Mouse (Mus musculus): ENCODE measurements around the gene Arid3c.

Arid3c gene

DNA sequence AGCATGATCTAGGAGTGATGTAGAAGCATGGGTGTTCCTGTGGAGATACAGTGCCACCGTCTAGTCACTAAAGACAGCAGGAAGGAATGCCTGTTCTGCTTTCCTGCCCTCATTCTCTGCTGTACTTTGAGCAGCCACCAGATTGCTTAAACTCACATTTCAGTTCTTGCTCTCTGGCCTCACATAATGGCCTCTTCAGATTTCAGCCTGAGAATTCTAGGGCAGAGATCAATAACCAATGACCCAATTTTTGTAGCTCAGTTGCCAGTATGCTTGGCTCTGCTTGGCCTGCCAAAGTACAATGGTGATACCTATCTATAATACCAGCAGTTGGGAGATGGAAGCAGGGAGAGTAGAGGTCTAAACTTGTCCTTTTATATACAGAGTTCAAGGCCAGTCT is 14.1 kb upstream of the Arid3c start:
- DNase-seq (ENCODE audit: low read depth) = no peak

DNA sequence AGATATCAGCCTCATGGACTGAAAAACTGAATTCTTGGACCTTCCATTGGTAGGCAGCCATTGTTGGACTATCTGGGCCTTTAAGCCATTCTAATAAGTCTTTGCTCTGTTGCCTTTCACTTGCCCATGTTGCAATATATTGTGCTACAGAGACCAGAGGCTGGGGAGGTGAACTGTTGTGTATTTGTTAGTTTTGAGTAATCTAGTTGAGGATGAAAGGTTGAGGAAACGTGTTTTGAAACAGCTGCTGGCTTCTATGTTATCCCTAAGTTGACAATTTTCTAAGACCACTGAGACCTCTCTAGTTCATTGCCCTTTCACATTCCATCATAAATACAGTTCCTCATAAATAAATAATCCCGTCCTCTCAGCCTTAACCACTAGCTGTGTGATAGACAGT is 13.2 kb upstream of the Arid3c start:
- DNase-seq (ENCODE audit: low read depth) = no peak

GRCm38 (mm10) chr4:41741158-41741560 is 10.2 kb upstream of the Arid3c start:
- peak; percentile 95 for DNase-seq (ENCODE audit: low read depth)

GRCm38 (mm10) chr4:41740380-41741157 is 9.6 kb upstream of the Arid3c start:
- DNase-seq (ENCODE audit: low read depth) = peak; percentile 65

GRCm38 (mm10) chr4:41739260-41739659 is 8.3 kb upstream of the Arid3c start:
- no peak for DNase-seq (ENCODE audit: low read depth)

DNA sequence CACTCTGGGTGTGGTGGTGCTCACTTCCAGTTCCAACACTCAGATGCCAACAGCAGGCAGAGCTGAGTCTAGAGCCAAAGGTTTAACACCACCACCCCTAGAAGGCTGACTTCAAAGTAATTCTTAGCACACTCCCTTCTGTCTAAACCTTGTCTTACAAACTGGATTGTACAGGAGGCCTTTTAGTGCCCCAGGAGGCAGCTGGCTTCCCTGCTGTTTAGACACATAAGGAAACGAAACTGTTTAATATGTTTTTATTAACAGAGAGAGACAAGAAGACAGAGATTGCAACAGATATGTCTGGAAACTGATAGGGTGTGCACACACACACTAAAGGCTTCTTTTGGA is 7.3 kb upstream of the Arid3c start:
- no peak for DNase-seq (ENCODE audit: low read depth)

GRCm38 (mm10) chr4:41737602-41738255 is 6.8 kb upstream of the Arid3c start:
- DNase-seq (ENCODE audit: low read depth) = peak; percentile 88

DNA sequence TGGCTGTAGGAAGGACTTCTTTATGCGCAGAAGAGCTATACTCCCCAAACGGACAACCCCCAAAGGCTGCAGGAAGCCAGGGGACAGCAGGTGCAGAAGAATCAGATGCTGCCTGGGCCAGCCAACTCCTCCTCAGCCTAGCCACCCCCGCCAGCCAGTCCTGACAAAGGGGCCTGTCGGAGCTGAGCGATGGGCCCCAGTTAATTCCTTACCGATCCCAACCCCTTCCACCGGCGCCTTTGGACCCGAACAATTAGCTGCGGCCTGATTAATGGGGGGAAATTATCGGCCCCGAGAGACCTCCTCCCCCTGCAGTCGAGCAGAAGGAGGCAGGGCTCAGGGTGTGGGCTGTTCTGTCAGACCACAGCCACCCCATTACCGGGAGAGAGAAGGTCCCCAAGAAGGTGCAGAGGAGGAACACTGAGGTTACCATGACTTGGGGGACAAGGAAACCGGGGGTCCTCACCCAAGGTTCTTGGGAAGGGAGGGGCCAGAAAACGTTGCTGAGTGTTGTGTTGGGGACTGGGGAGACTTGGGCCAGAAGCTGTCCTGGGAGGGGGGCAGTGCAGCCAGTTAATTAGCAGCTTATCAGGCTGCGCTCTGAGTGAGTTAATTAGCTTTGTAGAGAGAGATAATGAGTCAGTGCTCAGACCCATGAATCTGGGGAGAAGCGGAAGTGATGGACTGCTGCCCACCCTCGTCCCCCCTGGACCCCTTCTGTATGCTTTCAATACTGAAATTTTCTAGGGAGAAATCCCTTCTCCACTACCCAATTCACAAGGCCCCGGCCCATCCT is 3.9 kb downstream of the Arid3c start:
- DNase-seq (ENCODE audit: low read depth) = no peak

- peak; percentile 96 for DNase-seq (ENCODE audit: low read depth)
These were observed 8.0 kb downstream of the Arid3c start, which contains the start of gene Dctn3 for GRCm38 (mm10) chr4:41722918-41723351. Gene Dctn3, minus strand, starts transcription at chr4:41723170.

- DNase-seq (ENCODE audit: low read depth) = no peak
These were observed 14.1 kb downstream of the Arid3c start for GRCm38 (mm10) chr4:41716834-41717233.

- DNase-seq (ENCODE audit: low read depth) = peak; percentile 74
These were observed 15.3 kb downstream of the Arid3c start for GRCm38 (mm10) chr4:41715596-41715995.

DNA sequence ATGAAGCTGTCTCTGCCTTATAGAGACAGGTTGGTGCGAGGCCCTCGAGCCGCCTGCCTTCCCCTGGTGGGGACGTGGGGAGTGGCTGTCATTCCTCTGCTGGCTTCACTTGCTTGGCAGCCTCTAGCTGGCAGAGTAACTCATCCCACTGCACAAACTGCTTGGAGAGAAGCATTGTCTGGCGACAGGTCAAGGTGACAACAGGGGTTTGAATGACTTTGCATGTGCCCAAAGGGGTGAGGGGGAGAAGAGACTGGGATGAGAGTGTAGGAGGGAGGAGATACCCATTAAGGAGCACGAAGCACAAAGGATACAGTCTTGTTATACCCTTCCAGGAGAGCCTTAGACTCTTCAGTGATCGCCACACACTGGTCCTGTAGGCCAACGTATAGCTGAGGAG is 15.9 kb downstream of the Arid3c start:
- no peak for DNase-seq (ENCODE audit: low read depth)

DNA sequence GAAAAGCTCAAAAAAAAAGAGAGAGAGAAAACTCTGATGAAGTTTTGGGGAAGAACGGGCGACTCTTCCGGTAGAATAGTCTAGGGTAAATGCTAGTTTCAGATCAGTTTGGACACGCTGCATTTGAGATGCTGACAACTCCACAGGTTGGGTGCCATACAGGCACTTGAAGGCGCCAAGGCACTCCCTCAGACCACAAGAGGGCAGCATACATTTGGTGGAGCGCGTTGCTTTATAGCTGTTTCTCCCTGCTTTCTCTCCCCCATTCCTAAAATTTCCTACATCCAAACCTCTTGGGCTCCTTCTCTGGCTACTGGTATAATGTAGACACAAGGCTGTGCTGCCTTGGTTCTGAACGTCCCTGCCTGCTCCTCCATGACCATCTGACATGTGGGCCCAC is 16.7 kb downstream of the Arid3c start:
- peak; percentile 81 for DNase-seq (ENCODE audit: low read depth)

GRCm38 (mm10) chr4:41713197-41714067 is 17.5 kb downstream of the Arid3c start, which contains the start of gene Rpp25l:
Gene Rpp25l, minus strand, starts transcription at chr4:41713534.
- DNase-seq (ENCODE audit: low read depth) = peak; percentile 92

DNA sequence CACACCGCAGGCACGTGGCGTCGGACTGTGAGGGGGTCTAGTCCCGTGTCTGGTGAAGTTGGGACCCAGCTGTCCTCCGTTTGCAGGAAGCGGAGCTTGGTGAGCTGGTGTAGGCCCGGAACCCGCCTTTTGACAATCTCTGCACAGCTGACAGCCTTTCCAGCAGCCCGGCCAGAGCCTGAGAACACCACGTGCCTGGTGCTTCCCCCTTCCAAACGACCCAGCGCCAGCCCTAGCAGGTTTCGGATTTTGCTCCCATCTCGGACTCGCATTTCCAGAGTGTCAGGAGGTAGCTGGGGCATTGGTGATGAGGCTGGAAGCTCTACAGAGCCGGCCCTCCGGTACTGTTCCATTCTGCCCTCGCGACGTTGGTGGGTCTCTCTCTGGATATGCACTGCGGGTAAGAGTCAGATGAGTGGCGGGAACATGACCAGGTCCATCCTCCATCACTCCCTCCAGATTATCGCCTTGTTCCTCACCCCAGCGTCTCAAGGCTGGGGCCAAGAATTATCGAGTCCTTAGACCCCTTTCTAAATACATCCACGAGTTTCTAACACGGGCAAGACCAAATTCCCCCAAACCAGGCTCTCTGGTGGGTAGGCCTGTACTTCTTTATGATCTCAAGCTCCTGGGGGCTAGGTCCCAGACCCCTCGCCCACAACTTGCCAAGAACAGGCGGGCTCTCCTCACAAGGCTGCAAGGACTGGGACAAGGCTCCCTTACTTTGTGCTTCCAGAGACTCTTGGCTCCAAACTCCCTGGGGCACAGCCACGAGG is 18.3 kb downstream of the Arid3c start:
- no peak for DNase-seq (ENCODE audit: low read depth)

DNA sequence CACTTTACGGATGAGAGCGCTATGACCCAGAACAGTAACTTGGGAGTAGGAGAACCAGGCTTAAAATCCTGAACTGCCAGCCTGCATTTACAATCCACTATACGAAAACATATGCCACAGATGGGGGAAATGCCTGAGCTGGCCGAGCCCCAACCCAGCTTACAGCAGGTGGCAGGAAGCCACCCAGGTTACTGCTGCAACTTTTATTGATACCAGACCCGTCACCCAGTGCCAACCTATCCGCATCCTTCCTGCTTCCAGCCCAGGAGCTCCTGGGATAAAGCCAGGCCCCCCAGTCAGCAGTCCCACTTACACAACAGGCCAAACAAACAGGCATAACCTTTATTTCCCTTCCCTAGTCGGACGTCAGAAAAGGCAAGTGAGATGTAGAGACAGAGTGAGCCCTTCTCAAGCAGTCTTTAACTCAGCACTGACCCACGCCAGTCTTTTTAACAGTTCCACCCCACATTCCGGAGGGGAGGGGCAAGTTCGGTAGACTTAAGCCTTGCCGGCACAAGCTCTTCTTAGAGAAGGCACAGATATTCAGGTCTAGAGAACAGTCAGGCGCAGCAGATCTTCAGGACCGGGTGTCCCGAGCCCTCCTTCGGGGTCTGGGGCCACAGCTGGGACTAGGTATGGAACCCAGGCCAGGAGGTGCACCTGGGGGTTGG is 19.1 kb downstream of the Arid3c start:
- no peak for DNase-seq (ENCODE audit: low read depth)

DNA sequence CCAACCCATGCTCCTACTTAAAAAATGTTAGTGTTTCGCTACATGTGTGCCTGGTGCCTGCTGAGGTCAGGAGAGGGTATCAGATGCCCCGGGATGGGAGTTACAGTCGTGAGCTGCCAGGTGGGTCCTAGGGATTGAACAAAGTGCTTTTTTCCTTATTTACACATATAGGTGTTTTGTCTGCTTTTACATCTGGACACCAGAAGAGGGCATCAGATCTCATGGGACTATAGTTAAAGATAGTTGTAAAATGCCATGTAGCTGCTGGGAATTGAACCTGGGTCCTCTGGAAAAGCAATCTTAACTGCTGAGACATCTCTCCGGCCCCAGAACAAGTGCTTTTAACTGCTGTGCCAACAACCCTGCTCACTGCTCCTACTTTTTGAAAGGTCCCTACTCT is 20.7 kb downstream of the Arid3c start:
- DNase-seq (ENCODE audit: low read depth) = no peak

GRCm38 (mm10) chr4:41708192-41708745 is 22.7 kb downstream of the Arid3c start:
- DNase-seq (ENCODE audit: low read depth) = peak; percentile 81

GRCm38 (mm10) chr4:41707011-41707535 is 23.9 kb downstream of the Arid3c start:
- peak; percentile 72 for DNase-seq (ENCODE audit: low read depth)

Measured in induced T-regulatory cell, adult 2 months (primary cell).